Mouse (Mus musculus): Measurements from ENCODE around the gene Tmem119.

The Tmem119 gene

DNA sequence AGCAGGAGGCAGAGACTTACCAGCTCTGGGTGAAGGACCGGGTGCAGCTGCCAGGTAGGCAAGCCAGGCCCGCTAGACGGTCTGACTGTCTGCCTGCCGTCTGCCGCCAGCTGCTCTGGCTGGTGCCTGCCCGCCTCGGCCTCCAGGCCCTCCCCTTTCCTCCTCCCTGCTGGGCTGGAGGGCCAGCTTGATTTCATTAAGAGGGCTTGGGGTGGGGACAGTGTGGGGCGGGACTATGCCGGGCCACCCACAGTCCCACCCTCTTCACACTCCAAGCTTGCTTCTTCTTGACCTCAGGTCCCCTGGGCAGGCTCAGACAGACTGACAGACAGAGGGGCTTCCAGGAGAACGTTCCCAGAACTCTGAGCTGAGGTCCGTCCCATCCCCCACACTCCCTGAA, at the start of gene Tmem119:
Gene Tmem119 (minus strand): TSS at position 237 of the 400 bp plus-strand sequence.
- no peak for DNase-seq (ENCODE audit: low spot score)

DNA sequence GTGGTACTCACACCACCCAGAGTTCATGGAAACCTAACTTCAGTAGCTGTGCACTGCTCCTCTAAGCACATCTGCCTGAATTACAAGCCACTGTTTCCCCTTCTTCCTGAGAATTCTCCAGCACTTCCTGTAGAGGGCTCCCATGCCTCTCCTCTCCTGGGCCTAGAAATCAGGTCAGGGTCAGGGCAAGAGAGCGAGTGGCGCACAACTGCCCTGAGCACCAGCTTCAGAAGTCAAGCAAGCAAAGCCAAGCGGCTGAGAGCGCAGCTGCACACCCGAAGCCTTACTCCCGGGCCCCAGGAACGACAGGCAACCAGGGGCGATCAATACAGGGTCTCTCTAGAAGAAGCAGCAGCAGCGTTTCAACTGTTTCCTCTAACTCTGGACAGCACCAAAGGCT, 47.3 kb upstream of the Tmem119 start:
- DNase-seq (ENCODE audit: low spot score) = no peak

DNA sequence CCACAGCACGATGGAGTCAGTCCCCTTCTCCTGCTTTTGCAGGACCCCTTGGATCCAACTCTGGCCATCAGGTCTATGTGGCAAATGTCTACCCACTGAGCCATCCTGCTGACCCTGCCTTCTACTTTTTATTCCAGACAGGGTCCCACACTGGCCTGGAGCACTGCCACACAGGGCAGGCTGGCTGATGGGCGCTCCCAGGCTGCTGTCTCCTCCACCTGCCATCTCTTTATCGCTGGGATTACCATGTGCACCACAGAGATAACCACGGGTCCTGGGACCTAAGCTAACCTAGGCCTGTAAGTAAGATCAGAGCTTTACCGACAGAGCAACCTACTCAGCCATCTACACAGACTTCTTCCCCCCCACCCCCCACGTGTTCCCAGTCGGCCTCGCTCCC, 46.3 kb upstream of the Tmem119 start:
- DNase-seq (ENCODE audit: low spot score) = no peak

DNA sequence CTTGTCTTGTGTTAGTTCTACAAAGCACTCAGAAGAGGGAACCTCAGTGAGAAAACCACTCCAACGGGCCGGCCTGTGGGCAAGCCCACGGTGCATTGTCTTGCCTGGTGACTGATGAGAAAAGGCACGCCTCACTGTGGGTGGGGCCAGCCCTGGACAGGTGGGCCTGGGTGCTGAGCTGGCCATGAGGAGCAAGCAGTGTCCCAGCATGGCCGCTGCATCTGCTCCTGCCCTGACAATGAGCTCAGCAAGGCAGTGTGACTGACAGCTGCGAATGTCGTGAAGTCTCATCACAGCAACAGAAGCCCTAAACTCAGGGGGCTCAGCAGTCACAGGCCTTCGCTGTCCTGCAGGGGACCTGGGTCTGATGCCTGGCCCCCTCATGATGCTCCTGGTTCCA, 45.3 kb upstream of the Tmem119 start:
- no peak for DNase-seq (ENCODE audit: low spot score)

DNA sequence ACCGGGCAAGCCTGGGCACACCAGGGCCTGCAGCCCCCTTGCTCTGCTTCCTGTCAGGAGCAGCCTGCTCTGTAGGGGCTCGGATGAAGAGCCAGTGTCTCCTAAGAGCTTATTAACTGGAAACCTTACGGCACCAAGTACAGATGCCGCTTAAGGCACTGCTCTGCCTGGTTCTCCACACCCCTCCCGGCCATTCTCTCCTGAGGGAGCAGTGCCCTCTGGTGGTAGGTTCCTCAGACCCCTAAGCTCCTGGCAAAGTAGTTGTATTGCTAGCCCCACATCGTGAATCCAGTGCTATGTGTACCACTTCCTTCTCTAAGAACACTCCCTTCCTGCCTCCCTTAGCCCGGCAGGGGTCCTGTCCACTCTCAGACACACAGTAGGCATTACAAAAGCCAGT, 44.4 kb upstream of the Tmem119 start:
- no peak for DNase-seq (ENCODE audit: low spot score)

DNA sequence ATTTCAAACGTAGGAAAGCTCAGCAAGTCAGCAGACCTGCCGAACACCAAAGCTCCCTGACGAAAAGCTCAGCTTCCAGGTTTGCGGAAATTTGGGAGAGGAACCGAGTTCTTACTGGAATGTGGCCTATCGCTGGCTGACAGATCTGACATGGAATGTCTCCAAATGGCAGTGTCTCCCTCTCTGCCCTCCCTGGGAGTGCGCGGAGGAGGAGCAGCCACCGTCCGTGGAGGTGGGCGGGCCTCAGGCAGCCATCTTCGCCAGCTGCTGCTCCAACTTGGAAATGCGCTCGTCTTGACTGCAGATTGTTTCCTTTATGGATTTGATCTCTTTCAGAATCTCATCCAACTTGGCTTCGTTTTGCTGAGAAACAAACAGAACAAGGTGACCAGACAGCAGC, 43.8 kb upstream of the Tmem119 start:
- DNase-seq (ENCODE audit: low spot score) = no peak

DNA sequence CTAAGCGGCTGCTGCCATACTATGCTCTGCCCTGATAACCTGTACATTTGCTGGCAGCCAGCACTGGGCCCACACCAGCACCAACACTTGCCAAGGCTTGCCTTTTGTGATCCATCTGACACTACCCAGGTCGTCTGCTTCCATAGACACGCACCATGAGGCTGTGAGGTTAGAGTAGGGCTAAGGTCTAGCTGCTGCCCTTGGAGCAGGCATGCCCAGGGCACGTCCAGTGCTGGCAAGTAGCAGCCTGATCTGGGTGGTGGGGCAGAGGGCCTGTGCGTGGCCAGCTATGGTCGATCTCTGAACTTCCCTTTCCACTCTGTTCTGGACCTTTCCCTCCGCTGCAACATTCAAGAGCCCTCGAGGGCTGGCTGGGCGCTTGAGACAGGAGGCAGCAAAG, 42.6 kb upstream of the Tmem119 start:
- DNase-seq (ENCODE audit: low spot score) = no peak

DNA sequence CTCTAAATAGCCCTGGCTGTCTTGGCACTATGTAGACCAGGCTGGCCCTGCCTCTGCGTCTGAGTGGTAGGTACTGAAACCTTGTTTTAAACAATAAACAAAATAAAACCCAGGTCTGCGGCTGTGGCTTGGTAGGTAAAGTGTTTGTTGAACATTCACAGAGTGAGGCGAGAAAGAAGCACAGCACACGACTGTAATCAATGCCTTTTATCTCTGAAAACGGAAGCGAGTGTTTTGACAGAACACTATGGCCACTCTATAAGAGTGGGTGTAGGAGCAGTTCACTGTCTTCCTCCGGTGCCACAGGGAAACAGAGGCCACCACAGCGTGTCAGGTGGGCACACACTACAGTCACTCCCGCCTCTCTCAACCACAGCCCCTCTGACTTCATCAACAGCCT, 41.9 kb upstream of the Tmem119 start:
- no peak for DNase-seq (ENCODE audit: low spot score)

DNA sequence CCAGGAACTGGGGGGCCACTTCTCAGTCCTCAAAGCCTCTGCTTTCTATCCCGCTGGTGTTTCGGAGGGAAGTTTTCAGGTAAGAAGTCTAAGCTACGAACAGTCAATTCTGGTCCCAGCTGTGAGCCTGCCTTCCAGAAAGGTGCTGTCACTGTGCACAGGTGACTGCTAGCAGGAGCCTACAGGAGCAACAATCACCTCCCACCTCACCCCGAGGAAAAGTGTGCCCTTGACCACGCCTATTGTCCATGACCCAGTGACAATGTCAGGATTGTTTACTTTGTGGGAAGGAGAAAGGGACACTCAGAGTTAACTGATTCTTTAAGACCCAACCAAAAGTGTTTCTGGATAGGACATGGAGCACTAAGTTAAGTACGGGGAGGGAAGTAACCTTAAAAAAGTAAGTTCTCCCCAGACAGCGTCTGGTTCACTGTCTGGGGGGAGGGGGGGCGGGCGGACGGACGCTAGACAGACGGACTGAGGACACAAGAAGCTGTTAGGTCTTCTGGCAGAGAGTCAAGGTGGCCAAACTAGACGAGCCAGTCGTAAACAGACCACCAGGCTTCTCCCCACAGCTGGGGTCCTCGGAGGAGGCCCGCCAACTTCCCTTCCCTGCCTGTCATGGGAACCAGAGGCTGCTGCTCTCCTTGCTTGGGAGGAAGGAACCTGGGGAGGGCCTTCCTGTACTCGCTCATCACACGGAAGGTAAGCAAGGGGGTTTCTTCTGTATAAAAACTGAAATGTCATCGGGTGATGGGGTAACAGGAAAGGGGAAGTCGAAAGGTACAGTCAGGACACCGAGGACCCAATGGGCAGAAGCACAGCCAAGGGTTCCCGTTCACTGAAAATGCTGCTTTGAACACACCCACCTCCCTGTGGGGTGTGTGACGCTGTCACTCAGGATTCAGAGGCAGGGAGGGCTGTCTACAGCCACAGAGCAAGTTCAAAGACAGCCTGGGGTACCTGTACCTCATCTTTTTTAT, 41.2 kb upstream of the Tmem119 start:
- DNase-seq (ENCODE audit: low spot score) = no peak

DNA sequence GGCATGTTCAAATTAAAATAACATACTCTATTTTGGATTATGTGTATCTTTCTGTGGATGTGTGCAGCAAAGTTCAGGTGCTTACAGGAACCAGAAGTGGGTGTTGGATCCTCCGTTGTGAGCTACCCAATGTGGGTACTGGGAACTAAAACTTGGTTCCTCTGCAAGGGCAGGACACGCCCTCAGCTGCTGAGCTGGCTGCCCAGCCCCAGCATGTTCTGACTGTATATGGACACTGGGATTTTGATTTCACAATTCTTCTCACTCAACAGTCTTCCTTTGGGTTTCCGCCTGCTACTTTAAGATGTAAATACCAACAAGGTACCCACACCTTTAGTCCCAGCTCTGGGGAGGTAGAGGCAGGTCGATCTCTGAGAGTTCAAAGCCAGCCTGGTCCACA, 40.1 kb upstream of the Tmem119 start:
- DNase-seq (ENCODE audit: low spot score) = no peak

DNA sequence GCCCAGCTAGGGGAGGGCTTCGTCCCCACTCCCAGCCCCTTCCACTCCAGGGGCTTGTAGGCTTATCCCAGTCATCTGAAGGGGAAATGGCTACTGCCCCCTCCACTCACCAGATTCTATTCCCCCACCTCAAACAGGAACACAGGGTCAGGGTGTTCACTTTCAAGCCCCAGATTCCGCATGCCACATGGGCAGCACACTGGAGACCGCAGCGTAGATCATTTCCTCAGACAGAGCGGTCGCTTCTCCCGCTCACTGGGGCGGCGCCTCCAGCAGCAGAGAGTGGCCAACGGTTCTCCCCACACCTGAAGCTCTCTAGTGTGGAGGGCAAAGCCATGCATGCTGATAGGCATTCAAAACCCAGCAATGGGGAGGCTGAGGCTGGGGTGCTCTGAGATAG, 36.6 kb upstream of the Tmem119 start:
- no peak for DNase-seq (ENCODE audit: low spot score)

DNA sequence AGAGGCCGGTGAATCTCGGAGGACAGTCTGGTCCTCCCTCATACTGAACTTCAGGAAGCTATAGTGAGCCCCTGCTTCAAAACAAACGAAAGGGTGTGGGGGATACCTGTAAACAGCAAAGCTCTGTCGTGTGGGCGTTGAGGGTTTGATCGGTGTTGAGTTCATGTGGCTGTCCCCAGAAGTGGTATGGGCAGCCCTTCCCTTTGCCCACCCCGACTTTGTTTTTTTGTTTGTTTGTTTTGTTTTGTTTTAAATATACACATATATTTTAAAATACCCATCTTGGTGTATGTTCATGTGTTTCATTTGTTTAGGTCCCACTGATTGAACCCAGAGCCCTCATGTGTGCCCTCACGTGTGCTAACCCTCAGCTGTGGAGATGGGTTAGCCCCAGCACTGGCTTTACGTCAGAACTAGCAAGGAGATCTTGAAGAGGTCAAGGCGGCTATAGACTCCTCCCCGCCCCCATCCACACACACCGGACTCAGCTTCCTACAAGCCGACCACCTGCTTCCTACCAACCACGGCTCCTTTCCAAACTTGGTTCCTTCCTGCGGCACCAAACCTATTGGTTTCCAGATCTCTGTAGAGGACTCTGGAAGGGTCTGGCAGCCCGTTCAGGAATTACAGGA, 33.1 kb upstream of the Tmem119 start:
- DNase-seq (ENCODE audit: low spot score) = no peak

DNA sequence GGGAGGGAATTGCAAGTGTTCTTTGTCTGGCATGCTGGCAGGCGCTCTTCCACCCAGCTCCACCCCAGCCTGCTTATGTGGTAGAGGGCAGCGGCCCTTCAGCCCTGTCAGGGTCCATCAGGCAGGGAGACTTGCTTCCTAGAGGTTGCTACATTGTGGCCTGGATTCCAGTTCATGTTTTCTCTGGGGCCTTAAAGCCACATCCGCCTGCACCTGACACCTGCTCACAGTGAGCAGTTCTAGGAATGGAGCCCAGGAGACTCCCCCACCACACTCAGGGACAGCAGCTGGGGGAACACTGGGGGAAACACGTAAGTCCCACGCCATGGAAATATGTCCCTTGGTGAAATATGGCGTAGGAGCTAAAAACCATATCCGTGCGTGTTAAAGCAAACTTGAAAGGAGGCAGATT, 32.2 kb upstream of the Tmem119 start, which contains the start of gene Selplg:
Gene Selplg (minus strand): TSS at position 155 of the 412 bp plus-strand sequence.
- DNase-seq (ENCODE audit: low spot score) = no peak

DNA sequence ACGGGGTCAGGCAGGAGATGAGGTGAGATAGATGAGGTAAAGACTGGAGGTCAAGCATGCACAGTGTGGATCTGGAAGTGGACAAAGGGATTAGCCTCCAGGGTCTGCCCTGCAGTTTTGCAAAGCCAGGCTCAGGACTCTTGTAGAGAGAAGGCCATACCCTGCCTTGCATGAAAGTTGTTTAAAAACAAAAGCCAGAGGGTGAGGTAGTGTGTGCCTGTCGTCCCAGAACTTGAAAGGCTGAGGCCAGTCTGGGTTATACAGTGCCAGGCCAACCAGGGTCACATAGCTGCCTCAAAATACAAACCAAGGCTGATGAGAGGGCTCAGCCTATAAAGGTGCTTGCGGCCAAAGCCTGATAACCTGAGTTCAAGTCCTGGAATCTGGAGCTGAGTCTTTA, 31.4 kb upstream of the Tmem119 start:
- no peak for DNase-seq (ENCODE audit: low spot score)

DNA sequence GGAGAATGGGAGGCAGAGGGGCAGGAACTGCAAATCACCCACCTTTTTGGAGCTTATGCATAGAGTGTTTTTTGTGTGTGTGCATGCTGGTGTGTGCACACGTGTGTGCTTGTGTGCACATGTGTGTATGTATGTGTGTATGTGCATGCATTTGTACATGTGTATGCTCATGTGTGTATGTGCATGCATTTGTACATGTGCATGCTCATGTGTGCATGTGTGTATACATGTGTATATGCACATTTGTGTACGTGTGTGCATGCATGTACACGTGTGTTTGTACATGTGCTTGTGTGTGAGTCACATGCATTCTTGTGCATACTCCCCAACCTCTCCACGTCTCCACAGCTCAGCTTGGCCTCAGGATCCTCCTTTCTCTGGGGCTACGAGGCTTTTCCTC, 30.5 kb upstream of the Tmem119 start:
- no peak for DNase-seq (ENCODE audit: low spot score)

DNA sequence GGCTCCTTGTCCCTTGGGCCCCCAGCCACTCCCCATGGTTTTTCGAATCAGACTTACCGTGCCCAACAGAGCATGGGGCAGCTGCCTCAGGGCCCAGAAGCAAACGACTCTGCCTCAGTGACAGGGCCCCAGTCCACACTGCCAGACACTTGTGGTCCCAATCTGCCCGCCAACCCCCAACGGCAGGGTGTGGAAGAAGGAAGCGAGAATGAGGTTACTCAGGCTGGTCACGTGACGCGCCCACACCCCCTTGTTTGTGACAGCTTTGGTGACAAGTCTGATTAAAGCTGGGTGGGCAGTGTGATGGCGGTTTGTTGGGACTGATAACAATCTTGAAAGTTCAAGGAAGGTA, 30.0 kb upstream of the Tmem119 start:
- DNase-seq (ENCODE audit: low spot score) = no peak

DNA sequence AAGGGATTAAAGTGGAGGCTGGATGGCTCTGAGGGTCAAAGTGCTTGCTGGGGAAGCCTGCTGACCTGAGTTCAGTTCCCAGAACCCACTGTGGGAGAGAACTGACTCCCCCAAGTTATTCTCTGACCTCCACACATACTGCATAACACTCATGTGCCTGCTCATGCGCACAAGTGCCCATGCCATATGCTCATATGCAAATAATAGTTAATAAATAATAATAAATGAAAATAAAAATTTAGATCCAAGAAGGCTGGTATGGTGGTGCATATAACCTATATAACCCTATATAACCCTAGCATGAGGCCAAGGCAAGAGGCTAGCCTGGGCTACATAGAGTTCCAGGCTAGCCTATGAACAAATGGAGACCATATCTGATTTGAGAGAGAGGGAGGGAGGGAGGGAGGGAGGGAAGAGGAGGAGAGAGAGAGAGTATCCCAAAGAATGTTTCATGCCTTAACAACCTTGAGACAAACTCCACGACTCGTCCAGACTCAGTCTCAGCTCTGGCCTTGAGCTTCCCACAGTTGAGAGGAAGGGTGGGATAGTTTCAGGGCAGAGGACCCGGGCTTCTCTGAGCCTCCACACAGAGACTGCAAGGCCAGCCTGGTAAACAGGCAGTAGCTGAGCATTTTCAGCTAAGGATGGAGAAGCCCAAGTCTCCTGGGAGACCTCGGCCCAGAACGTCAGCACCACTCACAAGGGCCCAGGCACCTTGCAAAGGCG, 29.4 kb upstream of the Tmem119 start:
- DNase-seq (ENCODE audit: low spot score) = no peak

DNA sequence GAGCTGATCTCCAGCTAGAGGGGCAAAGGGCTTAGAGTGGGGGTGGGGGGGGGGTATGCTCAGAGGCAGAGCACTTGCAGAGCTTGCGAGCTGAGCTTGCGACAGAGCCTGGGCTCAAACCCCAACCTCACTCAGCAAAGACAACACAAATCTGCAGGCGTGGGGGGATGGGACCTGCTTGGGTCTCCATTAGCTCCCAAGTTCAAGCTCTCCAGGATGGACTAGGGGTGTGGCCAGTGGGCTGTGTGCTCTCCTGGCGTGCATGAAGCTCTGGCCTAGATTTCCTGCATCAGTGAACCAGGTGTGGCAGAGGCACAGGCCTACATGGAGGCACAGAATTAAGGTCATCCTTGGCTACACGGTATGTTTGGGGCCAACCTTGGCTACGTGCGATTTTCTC, 28.2 kb upstream of the Tmem119 start:
- no peak for DNase-seq (ENCODE audit: low spot score)

DNA sequence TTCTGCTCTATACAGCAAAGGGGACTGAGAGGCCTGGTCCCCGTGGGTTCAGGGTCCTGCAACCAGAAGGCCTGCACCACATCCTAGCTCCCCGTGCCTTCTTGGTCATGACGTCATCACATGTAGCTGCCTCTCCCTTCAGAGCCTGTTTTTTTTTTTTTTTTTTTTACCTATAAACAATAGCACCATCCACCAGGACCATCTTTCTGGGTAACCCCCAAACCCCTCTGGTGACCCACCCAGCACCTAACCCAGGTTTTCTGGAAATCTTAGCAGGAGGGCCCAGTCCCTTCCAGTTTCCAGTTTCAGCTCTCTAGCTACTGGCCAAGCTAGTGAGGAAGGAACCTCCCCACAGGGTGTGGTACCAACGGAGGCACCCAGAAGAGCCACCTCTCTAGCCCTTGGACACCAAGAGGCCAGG, 27.7 kb upstream of the Tmem119 start:
- no peak for DNase-seq (ENCODE audit: low spot score)

DNA sequence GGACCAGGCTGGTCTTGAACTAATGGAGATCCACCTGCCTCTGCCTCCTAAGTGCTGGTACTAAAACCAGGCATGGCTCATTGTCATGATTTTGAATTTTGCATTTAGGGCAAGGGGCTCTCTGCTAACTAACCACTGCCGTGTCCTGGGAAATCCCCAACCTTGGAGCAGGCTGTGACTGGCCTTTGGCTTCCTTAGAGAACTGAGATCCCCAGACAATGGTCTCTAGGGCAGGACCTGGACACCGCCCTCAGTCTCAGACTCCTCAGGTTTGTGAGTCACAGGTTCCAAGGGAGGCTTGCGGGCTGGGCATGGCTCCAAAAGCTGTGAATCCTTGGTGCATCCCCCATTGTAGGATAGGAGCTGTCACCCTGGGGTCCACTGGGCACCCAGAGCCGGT, 26.3 kb upstream of the Tmem119 start:
- DNase-seq (ENCODE audit: low spot score) = no peak

DNA sequence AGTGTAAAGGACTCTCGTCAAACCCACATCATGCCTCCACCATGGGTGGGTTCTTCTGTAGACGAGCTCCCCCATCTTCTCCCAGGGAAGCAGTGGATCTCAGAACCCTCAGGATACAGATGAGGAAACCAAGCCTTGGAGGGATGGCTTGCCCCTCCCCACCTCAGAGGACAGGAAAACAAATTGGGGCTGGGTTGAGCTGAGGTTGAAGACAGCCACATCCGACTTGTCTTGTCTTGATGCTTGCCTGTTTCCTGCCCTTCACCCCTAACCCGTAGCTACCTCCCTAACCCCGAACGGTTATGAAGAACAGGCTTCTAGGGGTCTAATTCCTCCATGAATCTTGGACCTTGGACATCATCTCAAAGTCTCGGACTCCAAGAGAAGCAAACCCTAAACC, 25.2 kb upstream of the Tmem119 start:
- DNase-seq (ENCODE audit: low spot score) = no peak

DNA sequence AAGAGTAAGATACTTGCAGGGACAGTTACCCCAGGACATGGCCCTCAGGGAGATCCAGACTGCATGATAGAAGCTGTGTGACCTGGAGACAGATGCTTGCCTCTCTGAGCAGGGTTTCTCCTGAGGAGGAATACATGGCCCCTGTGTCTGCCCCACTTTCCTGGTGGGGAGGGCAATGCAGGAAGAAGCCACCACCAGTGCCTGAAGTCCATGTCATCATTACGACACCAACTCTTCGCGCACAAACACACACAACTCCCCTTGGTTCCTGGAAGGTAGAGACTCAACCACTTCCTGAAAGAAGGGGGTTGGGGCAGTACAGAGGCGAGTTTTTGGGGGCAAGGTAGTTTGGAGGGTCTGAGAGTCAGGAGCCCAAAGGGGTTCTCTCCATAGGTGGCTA, 23.9 kb upstream of the Tmem119 start:
- DNase-seq (ENCODE audit: low spot score) = no peak

DNA sequence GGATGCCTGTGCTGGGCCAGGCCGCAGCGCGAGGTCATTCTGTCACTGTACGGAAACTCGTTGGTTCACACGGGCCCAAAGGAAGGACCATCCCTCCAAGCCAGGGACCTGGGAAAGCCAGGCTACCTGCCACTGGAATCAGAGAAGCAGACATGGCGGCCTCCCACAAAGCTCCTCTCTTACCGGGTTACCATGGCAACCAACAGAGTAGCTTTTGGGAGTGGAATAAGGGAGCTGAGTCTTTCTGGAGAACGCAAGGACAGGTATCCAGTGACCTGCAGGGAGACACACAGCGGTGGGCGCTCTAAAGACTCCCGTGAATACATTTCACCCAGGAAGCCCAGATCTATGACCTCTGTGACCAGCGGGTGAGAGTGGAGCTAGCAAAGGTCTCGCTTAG, 18.3 kb upstream of the Tmem119 start:
- no peak for DNase-seq (ENCODE audit: low spot score)

Data from urinary bladder, postnatal 10 days (tissue).